Mouse (Mus musculus) left cerebral cortex, postnatal 25 days (tissue): ENCODE results near the gene Olfr1432. TPM values are rescaled to one million over a fixed set of nuclear protein-coding genes. Genes with fewer than 3 reads are reported as not detected.
"Not testable (repeated sequence)": the region's sequence is repeated elsewhere in the genome, so short reads cannot be mapped to it uniquely, and the experiment has no call there.

Experiments
- DNase-seq, 2 experiments: peaks; one replicate each; pipeline ENCODE4 v3.0.0; 2022; ENCODE audit warnings: low spot score in 2 of 2, mixed read lengths in 1 of 2
- intact Hi-C: fragments of 180-260 bp; cut with DNase I; formaldehyde crosslinking; loops from one replicate; pipeline ENCODE4 v1.15.1; 2025
- total RNA-seq, 2 experiments: library from RNA; stranded (reverse); gene quantifications; 2 replicates each; pipeline ENCODE4 v1.2.3; 2021

The Olfr1432 gene
- not detected for total RNA-seq

DNA sequence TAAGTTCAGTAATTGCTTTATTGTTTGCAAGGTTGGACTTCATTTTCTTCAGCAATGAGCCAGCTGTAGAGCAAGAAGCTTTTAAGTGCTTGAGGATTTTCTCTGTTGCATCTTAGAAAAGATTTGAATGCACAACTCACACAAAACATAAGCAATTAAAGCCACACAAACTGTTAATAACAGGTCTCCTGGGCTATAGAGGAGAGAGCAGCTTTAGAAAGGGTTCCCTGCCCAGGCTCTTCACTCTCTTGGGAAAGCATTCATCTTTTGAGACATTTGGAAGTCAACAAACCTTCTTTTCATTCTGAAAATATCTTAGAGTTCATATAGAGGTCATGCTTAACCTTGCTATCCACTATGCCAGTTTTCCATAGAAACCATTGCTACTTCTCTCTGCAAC, at the start of gene Olfr1432:
Olfr1432 (minus strand) TSS at position 101 of the 400 bp plus-strand sequence.
- intact Hi-C loops, DNase-seq: not testable (repeated sequence)

DNA sequence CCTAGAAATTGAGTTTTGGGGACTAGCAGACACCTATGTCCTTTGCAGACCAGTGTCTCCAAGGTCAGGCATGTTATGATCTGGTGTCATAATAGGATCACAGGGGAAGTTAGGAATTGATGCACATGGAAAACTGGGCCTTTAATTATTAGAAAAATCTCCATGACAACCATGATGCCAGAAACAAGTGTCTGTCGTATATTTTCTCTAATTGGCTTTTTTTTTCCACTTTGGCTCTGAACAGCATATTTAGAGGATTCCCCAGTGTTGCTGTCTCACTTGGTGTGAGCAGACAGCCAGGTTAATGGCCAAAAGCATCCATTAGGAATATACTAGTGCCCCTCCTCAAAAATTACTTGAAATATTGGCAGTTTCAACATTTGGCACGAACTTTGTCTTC, 47.2 kb upstream of the Olfr1432 start, which contains the start of gene Olfr1434:
Olfr1434 (plus strand) TSS at position 301 of the 400 bp plus-strand sequence.
- DNase-seq = no peak
- intact Hi-C loops = no loop called here

DNA sequence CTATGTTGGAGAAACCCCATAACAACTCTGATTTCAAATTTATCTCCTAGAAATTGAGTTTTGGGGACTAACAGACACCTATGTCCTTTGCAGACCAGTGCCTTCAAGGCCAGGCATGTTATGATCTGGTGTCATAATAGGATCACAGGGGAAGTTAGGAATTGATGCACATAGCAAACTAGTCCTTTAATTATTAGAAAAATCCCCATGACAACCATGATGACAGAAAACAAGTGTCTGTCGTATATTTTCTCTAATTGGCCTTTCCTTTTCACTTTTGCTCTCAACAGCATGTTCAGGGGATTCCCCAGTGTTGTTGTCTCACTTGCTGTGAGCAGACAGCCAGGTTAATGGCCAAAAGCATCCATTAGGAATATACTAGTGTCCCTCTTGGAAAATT, 28.3 kb upstream of the Olfr1432 start, which contains the start of gene Olfr235:
Olfr235 (plus strand) TSS at position 301 of the 400 bp plus-strand sequence.
- DNase-seq = no peak
- intact Hi-C loops = no loop called here

DNA sequence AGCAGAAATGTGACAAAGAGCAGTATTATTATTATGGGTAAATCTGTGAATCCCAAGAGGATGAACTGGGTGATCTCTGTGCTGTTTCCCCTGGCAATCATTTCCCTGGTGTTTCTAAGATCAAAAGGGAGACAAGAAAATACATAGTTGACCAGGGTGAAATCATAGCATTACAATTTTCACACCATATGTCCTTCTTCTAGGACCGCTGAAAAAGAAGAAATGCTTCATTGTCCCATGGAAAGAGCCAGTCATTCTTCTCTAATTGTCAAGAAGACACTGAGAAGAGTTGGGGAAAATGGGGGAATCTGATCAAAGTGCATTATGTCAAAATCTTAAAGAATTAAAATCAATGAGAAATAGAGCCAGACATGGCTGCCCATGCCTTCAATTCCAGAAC, 9.2 kb upstream of the Olfr1432 start, which contains the start of gene Olfr262:
Olfr262 (minus strand) TSS at position 101 of the 400 bp plus-strand sequence.
- intact Hi-C loops = no loop called here

DNA sequence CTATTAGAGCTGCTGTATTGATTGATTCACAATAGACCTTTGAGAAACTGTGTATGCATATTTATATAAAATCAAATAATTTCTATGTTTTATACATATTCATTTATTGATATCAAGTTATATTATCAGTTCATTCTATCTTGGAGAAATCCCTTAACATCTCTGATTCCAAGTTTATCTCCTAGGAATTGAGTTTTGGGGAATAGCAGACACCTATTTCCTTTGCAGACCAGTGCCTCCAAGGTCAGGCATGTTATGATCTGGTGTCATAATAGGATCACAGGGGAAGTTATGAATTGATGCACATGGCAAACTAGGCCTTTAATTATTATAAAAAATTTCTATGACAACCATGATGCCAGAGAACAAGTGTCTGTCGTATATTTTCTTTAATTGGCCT, 32.1 kb downstream of the Olfr1432 start, which contains the start of gene Olfr1431:
Olfr1431 (plus strand) TSS at position 301 of the 400 bp plus-strand sequence.
- no peak for DNase-seq
- intact Hi-C loops = no loop called here

More for the DNA sequence above, 9.2 kb upstream of the Olfr1432 start, which contains the start of gene Olfr262:
- no peak for DNase-seq

DNA sequence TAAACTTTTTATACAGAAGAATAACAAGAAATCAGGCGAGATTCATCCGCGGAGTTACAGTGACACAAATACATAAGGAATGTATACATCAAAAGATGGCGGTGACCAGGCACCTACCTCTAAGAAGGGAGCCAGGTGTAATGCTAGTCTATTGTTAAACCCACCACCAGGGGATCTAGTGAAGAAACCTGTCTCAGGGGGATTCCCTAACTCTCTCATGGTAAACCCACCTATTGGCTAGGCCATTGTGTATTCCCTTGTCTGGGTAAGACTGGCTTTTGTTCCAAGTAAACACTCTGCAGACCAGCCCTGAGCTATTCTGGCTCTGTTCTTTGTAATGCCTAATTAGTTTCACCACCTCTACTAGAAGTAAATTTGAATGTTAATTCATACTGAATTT, 33.3 kb downstream of the Olfr1432 start:
- DNase-seq, intact Hi-C loops: not testable (repeated sequence)

Other genes starting within 250 kb of the Olfr1432 start
- not detected for gene Olfr1423, start 191.3 kb downstream of the Olfr1432 start, total RNA-seq
- gene Olfr1424, start 169.9 kb downstream of the Olfr1432 start, total RNA-seq = not detected
- not detected for gene Olfr1425, start 154.9 kb downstream of the Olfr1432 start, total RNA-seq
- not detected for gene Olfr1426, start 140.6 kb downstream of the Olfr1432 start, total RNA-seq
- gene Olfr1427, start 129.3 kb downstream of the Olfr1432 start, total RNA-seq = not detected
- not detected for gene Olfr1428, start 116.7 kb downstream of the Olfr1432 start, total RNA-seq
- gene Olfr76, start 109.4 kb downstream of the Olfr1432 start, total RNA-seq = not detected
- gene Olfr1555-ps1, start 62.5 kb downstream of the Olfr1432 start, total RNA-seq = not detected
- gene Olfr1431, start 32.0 kb downstream of the Olfr1432 start, total RNA-seq = not detected
- gene Olfr262, start 9.1 kb upstream of the Olfr1432 start, total RNA-seq = not detected
- not detected for gene Olfr235, start 28.4 kb upstream of the Olfr1432 start, total RNA-seq
- gene Olfr1434, start 47.3 kb upstream of the Olfr1432 start, total RNA-seq = not detected
- gene Olfr1436, start 66.5 kb upstream of the Olfr1432 start, total RNA-seq = not detected
- gene Olfr1437, start 92.5 kb upstream of the Olfr1432 start, total RNA-seq = not detected
- not detected for gene Olfr1438-ps1, start 103.3 kb upstream of the Olfr1432 start, total RNA-seq
- gene Olfr1440, start 154.7 kb upstream of the Olfr1432 start, total RNA-seq = not detected
- gene Olfr1441, start 184.8 kb upstream of the Olfr1432 start, total RNA-seq = not detected
- not detected for gene Pfpl, start 195.3 kb upstream of the Olfr1432 start, total RNA-seq
- gene Mpeg1, start 228.2 kb upstream of the Olfr1432 start, total RNA-seq = 1 to 10 TPM; 7.6 to 8.7 TPM